Mouse (Mus musculus) cerebellum, adult 2 months (tissue): ENCODE results near the gene Spesp1. TPM values are rescaled to one million over a fixed set of nuclear protein-coding genes. Genes with fewer than 3 reads are reported as not detected.

ENCODE experiments used
- DNase-seq, 2 experiments: peaks; one replicate each; pipeline ENCODE4 v3.0.0; 2021
- H3K27ac ChIP-seq: fragments of 200-500 bp; 2 replicates; pipeline ENCODE4 v1.5.1; 2012; ENCODE audit warnings: low read length, control low read depth, inconsistent platforms; ENCODE audit not compliant: insufficient read depth
- H3K27me3 ChIP-seq: fragments of 200-500 bp; 2 replicates; pipeline ENCODE4 v1.6.1; 2012; ENCODE audit warnings: inconsistent platforms, mild to moderate bottlenecking, low read length, moderate library complexity; ENCODE audit not compliant: control insufficient read depth, insufficient read depth
- H3K4me1 ChIP-seq: fragments of 200-500 bp; 2 replicates; pipeline ENCODE4 v1.6.1; 2011; ENCODE audit warnings: low read length; ENCODE audit not compliant: control insufficient read depth, insufficient read depth
- H3K4me3 ChIP-seq: fragments of 200-500 bp; replicated peaks from 2 replicates; pipeline ENCODE3; 2011; ENCODE audit warnings: mild to moderate bottlenecking, low read depth, low read length, control low read depth; ENCODE audit not compliant: insufficient read depth
- CTCF ChIP-seq: fragments of 200-500 bp; IDR thresholded peaks from 2 replicates; pipeline ENCODE4 v1.5.1; 2011; ENCODE audit warnings: low read depth, mild to moderate bottlenecking, control low read depth, low read length, moderate library complexity, borderline replicate concordance; ENCODE audit not compliant: insufficient read depth
- POLR2A ChIP-seq: fragments of 200-500 bp; IDR thresholded peaks from 2 replicates; pipeline ENCODE4 v1.6.1; 2011; ENCODE audit warnings: low read length, control low read depth, borderline replicate concordance; ENCODE audit not compliant: insufficient read depth
- WGBS: fragments of 180-500 bp; shearing (Covaris S2); methylation state at CpG from one replicate; pipeline ENCODE4 v1.1.7; 2018; 5-methylcytosine and 5-hydroxymethylcytosine counted together
- polyA plus RNA-seq: library from polyadenylated mRNA; depleted of rRNA; stranded (reverse); fragments of >200 nt; gene quantifications from 2 replicates; pipeline ENCODE4 v1.2.3, GENCODE M21; 2012

Spesp1 gene
- polyA plus RNA-seq, 1 experiment, result not detected

DNA sequence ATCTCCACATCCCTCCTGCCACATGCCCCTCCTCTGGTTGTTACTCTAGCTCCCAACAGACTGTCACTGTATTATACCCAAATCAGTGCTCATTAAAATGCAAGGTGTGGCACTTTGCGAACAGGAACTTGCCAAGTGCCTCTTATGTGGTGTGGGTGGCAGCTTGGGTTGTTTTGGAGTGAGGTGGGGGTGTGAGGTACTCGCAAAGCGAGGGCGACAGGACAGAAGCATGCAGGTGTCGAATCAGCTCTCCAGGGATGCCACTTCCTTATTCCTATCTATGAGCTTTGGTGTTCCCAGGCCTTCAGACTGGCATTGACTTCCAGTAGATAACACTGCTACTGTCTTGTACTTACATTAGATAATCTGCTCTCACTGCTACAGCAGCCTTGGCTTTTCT is 21.0 kb downstream of the Spesp1 start:
- TF ChIP-seq POLR2A (no peak), CTCF (no peak)
- Histone ChIP-seq H3K27ac (no peak overlapping the region), H3K4me3 (no peak overlapping the region), H3K27me3 (no peaks in the 10 kb centered on the region), H3K4me1 (no peaks in the 10 kb centered on the region)
- 90% methylated on average over 5 of the region's 5 CpGs for WGBS
- no peak for DNase-seq

DNA sequence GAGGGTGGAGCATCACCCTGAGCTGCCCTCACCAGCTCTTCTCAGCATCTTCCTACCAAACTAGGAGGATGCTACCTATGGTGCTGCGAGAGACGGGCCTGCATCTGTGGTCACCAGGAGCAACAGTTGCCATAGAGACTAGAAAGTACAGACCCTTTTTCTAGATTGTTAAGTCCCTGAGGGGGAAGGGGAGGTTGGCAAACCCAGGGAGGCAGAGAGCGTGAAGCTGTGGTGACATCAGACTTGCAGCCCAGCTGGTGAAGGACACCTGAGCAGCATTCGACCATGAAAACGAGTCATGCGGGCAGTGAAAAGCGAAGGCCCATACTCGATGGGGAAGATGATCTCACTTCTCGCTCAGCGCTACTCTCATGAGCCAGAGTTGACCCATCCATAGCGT is 24.0 kb downstream of the Spesp1 start:
- no peak overlapping the region for H3K4me3 ChIP-seq
- no peak for TF ChIP-seq POLR2A
- 81% methylated on average over 11 of the region's 11 CpGs for WGBS
- no peaks in the 10 kb centered on the region for H3K4me1 ChIP-seq
- no peak overlapping the region for H3K27ac ChIP-seq
- H3K27me3 ChIP-seq, result no peaks in the 10 kb centered on the region
- DNase-seq, result no peak

DNA sequence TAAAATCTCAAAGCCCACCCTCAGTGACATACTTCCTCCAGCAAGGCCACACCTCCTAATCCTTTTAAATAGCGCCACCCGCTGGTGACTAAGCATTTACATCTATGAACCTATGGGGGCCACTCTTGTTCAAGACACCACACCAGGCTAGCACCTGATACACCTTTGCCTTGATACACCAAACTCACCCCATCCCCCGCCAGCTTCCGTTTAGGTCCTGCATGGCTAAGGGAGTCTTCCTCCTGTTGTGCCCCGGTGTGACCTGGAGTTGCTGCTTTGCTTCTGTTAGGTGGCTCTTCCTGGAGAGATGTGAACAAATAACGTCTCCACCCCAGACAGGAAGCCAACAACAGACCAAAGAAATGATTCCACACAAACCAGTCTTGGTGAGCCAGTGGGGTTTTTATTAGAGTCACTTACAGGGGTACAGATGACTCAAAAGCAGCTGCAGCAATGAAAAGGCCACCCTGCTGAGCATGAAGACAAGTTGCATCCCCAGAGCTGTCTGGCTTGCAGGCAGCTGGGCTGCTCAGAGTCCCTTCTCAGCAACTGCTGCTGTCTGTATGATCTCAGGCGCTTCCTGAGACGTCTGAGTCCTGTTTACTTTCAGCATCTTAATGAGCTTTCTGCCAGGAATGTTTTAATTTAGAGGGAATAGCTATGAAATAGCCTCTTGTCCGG is 26.0 kb downstream of the Spesp1 start:
- no peak for TF ChIP-seq POLR2A
- no peak for TF ChIP-seq CTCF
- Histone ChIP-seq H3K27ac (no peak overlapping the region), H3K27me3 (no peaks in the 10 kb centered on the region), H3K4me3 (no peak overlapping the region), H3K4me1 (no peaks in the 10 kb centered on the region)
- WGBS, result 64% methylated on average over 9 of the region's 9 CpGs
- no peak for DNase-seq

DNA sequence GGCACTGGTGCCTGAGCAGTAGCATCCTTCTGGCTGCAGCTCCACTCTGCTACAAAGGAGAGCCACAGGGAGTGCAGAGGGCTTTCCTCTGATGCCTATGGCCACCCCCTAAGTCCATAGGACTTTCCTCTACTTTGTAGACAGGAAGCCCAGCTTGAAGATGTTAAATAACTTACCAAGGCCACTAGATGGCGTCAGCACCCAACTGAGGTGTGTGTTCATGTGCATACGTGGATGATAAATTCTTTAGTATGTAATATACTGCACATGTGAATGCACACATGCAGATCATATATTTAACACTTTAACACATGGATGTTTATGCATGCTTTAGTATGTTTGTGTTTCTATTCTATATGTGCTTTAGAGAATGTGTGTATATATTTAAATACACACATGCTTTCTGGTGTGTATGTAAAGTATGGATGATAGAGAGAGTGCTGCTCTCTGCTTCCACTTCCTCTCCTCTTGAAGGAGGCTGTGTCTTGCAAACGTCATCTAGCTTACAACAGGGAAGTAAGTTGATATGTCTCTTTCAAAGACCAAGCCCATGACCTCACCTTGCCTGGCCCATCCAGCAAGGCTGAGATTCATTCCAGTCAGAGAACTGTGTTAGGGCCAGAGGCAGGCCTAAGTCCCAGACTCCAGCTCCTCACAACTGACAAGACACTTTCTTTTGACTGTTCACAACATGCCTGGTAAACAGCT is 28.1 kb downstream of the Spesp1 start:
- no peaks in the 10 kb centered on the region for H3K4me1 ChIP-seq
- WGBS, result 49% methylated on average over 3 of the region's 3 CpGs
- H3K27me3 ChIP-seq, result no peaks in the 10 kb centered on the region
- peak in 1 of 2 experiments; percentile 15 for DNase-seq
- no peak overlapping the region for H3K27ac ChIP-seq
- TF ChIP-seq POLR2A, result no peak
- TF ChIP-seq CTCF, result peak; percentile 36; the same call in 1 of the 2 replicates
- H3K4me3 ChIP-seq, result no peak overlapping the region

DNA sequence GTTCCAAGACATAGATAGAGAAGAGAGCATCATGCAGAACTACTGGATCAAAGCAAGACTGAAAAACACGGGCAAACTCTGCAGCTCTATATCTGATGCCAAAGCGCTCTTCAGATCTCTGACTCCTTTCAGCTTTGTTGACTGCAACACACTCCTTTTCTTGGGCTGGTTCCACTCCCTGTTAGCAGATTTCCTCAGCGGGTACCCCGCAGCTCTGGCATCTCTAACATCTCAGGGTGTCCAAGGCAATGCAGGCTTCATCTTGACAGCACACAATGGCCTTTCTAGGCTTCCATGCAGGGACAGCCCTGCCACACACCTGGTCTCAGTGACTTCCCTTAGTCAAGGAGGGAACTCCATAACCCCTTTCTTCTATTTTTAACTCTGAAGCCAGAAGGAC is 31.7 kb downstream of the Spesp1 start:
- peak in 1 of 2 experiments; percentile 25 for DNase-seq
- WGBS, result 28% methylated on average over 4 of the region's 4 CpGs
- TF ChIP-seq CTCF (no peak), POLR2A (no peak)
- Histone ChIP-seq H3K4me1 (no peaks in the 10 kb centered on the region), H3K27ac (no peak overlapping the region), H3K4me3 (no peak overlapping the region), H3K27me3 (no peaks in the 10 kb centered on the region)

DNA sequence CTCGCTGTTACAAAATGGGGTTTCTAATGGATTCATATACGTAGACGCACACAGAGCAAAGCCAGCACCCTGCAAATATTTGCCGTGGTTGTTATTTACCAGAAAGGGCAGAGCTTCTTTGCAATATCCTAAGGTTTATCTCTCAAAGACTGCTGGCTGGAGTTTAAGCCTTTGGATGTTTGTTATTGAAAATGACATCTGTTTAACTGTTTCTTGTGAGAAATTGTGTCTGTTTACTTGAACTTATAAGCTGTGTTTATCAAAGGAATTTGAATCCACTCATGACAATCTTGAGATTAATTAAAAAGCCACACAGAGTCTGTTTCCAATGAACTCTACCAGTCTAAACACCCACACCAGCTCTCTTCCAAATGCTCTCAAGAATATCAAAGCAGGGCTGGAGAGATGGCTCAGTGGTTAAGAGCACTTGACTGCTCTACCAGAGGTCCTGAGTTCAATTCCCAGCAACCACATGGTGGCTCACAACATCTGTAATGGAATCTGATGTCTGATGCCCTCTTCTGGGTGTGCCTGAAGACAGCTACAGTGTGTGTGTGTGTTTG is 35.5 kb downstream of the Spesp1 start:
- Histone ChIP-seq H3K4me3 (no peak overlapping the region), H3K27ac (no peak overlapping the region), H3K4me1 (peaks cover 7% of the 10 kb centered on the region), H3K27me3 (no peaks in the 10 kb centered on the region)
- TF ChIP-seq CTCF, result no peak
- no peak for TF ChIP-seq POLR2A
- WGBS, result 92% methylated on average over 4 of the region's 4 CpGs
- DNase-seq, result no peak

DNA sequence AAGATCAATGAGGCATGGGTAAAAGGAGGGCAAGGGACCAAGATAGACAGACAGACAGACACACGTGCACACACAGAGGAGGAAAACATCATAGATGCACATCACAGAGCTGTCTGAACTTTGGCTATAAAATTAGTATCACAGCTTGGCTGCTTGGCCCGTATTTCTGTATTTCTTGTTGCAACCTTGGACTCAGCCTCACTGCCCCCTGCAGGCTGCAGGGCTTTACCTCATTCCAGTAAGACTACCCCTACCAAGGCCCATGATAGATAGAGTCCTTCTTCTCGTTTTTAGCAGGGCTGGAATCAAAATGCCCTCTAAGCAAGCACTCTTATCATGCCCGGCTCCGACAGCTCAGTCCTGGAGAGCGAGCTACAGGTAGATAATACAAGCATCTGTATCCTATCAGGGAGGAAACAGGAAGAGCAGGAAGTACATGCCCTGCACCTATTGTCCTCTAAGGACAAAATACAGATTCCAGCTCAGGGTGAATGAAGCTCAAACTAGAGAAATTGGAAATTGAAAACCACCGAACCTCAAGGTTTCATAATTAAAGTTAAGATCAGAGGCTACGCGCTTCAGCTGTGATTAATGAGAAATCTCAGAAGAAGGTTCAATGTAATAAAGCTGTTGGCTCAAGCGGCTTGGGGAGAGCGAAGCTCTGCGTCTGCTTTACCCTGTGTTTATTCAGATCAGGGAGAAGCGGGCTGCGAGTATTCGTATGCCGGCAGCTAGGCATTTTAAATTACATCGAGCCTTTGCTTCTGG is 36.2 kb downstream of the Spesp1 start:
- Histone ChIP-seq H3K4me3 (no peak overlapping the region), H3K4me1 (peaks cover 7% of the 10 kb centered on the region), H3K27me3 (no peaks in the 10 kb centered on the region), H3K27ac (no peak overlapping the region)
- 82% methylated on average over 17 of the region's 17 CpGs for WGBS
- no peak for TF ChIP-seq POLR2A
- TF ChIP-seq CTCF, result 0 out of 2 replicates have a peak, but pooled peaks have one; percentile 5
- DNase-seq, result no peak

DNA sequence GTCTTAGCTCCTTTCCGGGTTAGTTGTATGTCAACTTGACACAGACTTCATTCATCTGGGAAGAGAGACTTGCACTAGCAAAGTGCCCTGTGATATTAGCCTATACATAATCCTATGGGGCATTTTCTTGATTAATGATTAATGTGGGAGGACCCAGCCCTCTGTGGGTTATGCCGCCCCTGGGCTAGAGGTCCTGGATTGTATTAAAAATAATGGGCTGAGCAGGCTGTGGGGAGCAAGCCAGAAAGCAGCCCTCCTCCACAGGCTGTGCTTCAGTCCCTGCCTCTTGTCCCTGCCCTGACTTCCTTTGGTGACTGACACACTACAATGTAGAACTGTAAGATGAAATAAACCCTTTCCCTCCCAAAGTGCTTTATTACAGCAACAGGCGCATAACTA is 37.4 kb downstream of the Spesp1 start:
- WGBS, result 40% methylated on average over 3 of the region's 3 CpGs
- peaks cover 7% of the 10 kb centered on the region for H3K4me1 ChIP-seq
- H3K27me3 ChIP-seq, result no peaks in the 10 kb centered on the region
- H3K4me3 ChIP-seq, result no peak overlapping the region
- no peak for TF ChIP-seq CTCF
- DNase-seq, result no peak
- H3K27ac ChIP-seq, result no peak overlapping the region
